Mouse (Mus musculus): ENCODE data around the gene L3mbtl4.
A peak's percentile ranks its signal among the peaks of the same experiment; 100 is the strongest.
"Not testable (repeated sequence)": the region's sequence is repeated elsewhere in the genome, so short reads cannot be mapped to it uniquely, and the experiment has no call there.

L3mbtl4 gene

GRCm38 (mm10) chr17:68405993-68406392 lies 132.4 kb downstream of the L3mbtl4 start:
- no peak for DNase-seq

GRCm38 (mm10) chr17:68407121-68407520 lies 133.5 kb downstream of the L3mbtl4 start:
- DNase-seq = not testable (repeated sequence)

DNA sequence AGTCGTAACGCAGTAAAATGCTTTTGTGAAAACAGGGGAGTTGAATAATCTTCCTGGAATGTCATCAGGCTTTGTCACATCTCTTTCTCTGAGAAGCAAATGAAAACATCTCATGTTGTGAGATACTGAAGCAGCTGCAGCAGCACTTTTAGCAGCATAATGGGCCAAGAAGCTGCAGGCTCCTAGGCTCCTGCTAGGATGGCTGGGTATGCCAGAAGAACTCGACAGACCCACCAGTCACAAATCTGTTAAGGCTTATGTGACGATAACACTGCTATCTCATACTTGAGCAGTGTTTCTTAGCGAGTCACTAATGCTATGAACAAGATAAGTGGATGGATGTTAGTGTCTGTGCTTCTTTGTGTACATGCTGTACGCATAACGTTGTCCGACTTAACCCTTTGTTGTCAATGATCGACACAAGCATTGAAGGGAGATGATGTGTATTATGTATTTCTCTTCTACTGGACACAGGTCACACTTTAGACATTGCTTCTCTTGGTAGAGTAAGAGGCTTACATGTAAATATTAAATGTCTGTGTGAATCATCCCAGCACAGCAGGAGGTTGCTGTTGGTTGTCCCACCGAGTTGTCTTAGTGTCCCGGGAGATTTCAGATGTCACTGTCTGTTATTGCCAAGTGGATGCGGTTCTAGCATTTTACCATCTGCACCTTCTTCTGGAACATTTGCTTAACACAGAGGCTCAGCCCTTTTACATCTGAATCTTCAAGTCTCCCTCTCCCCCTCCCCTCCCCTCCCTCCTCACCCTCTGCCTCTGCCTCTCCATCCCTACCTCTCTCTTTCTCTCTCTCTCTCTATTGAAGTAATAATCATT lies 149.3 kb downstream of the L3mbtl4 start:
- no peak for DNase-seq

DNA sequence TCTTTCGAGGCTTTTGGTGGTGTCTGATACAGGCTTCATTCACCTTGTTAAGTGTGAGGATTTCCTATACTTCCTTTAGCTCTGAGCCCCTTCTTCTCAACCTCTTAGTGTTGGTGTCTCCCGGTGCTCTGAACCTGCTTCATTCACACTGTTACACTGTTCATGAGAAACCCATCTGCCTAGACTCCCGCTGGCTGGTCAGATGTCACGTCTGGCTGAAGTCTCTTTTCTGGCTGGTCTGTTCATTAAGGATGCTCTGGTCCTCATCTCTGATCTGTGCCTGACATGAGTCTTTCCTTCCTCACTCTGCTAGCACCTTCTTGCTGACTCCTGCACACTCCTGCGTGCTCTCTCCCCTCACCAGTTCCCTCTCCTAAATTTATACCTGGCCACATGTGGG lies 160.0 kb downstream of the L3mbtl4 start:
- no peak for DNase-seq

- no peak for DNase-seq
Observed at GRCm38 (mm10) chr17:68450921-68451320, 177.3 kb downstream of the L3mbtl4 start.

GRCm38 (mm10) chr17:68461471-68461870 lies 187.9 kb downstream of the L3mbtl4 start:
- no peak for DNase-seq

GRCm38 (mm10) chr17:68467311-68467710 lies 193.7 kb downstream of the L3mbtl4 start:
- DNase-seq = no peak

GRCm38 (mm10) chr17:68490065-68490691 lies 216.6 kb downstream of the L3mbtl4 start:
- DNase-seq = no peak

GRCm38 (mm10) chr17:68492231-68492630 lies 218.6 kb downstream of the L3mbtl4 start:
- DNase-seq = no peak

DNA sequence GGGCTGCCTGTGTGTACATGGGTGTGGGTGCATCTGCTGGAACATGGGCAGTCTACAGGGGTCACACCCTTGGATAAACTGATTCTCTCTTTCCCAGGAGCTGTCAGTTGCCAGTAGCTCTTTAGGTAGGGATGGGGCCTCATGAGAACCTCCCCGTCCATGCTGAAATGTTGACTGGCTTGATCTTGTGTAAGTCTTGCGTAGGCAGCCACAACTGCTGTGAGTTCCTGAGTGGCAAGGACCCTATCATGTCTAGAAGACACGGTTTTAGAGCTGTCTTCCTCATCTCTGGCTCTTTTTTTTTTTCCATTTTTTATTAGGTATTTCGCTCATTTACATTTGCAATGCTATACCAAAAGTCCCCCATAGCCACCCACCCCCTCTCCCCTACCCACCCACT lies 229.4 kb downstream of the L3mbtl4 start:
- not testable (repeated sequence) for DNase-seq

GRCm38 (mm10) chr17:68559698-68560097 lies 286.1 kb downstream of the L3mbtl4 start:
- DNase-seq = no peak

DNA sequence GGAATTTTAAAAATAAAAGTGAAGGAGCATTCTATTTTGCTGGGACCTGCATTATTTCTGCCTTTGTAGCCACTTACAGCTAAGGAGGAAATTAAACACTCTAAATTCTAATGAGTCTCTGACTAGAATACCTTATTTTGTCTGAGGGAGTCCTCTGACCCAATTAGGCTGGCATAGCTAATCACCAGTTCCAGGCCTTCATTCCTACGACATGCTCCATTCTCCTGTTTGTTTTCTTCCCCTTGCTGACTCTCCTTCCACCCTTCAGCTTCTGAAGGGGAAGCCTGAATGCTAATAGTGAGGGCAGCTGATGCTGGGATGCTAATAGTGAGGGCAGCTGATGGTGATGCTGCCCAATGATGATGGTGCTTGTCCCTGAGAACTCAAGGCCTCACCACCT lies 286.7 kb downstream of the L3mbtl4 start:
- no peak for DNase-seq

- DNase-seq = no peak
Observed at GRCm38 (mm10) chr17:68571806-68572205, 298.2 kb downstream of the L3mbtl4 start.

GRCm38 (mm10) chr17:68585195-68585594 lies 311.6 kb downstream of the L3mbtl4 start:
- DNase-seq = peak; percentile 8

DNA sequence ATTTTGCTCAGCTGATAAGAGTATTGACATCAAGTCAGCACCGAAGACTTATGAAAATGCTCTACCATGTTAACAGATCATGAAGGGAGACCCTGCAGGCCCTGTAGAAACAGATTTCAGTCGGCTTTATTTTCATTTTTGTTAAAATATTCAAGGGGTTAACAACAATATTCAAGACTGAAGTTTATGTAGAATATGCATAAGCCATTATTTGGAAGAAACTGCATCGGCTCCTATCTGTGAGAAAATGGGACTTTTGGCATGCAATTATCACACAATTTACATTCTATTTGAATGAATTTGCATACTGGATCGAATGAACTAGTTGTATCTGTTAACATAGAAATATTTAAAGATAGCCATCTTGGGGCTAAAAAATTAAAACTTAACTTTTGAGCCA lies 318.0 kb downstream of the L3mbtl4 start:
- DNase-seq = no peak

- DNase-seq = no peak
Observed at GRCm38 (mm10) chr17:68602744-68603143, 329.1 kb downstream of the L3mbtl4 start.

DNA sequence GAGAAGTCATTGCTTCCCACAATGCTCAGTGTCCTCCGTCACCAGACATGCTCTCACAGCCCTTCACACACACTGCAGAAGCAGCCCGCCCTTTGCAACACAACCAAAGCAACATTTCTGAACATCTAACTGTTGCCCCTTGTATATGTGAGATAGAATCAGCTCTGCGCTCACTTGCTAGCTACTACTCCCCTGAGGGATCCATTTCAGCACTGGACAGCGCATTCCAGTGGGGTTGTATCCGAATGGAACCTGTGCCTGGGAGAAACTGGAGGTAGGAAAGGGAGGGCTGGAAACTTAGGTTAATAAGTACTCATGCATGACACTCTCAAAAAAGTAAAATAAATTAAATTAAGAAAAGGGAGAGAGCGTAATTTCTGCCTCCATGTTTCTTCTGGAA lies 334.1 kb downstream of the L3mbtl4 start:
- DNase-seq = no peak

DNA sequence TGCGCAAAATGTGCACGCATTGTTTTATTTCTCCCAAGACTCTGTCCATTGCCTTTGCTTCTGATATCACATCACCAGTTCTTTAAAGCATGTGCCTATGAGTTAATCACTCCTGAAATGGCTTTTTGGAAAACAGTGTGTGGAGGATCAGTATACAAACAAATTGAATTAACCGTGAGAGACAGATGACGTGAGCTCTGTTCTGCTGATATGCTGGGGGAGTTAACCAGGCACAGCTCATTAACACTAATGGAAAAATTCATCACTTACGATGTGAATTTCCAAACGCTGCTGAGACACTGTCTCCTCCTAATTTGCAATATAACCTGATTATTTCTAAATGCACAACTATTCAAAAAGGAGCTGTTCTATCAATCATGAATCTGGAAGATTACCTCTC lies 337.6 kb downstream of the L3mbtl4 start:
- no peak for DNase-seq

- no peak for DNase-seq
Observed at GRCm38 (mm10) chr17:68625281-68625680, 351.7 kb downstream of the L3mbtl4 start.

DNA sequence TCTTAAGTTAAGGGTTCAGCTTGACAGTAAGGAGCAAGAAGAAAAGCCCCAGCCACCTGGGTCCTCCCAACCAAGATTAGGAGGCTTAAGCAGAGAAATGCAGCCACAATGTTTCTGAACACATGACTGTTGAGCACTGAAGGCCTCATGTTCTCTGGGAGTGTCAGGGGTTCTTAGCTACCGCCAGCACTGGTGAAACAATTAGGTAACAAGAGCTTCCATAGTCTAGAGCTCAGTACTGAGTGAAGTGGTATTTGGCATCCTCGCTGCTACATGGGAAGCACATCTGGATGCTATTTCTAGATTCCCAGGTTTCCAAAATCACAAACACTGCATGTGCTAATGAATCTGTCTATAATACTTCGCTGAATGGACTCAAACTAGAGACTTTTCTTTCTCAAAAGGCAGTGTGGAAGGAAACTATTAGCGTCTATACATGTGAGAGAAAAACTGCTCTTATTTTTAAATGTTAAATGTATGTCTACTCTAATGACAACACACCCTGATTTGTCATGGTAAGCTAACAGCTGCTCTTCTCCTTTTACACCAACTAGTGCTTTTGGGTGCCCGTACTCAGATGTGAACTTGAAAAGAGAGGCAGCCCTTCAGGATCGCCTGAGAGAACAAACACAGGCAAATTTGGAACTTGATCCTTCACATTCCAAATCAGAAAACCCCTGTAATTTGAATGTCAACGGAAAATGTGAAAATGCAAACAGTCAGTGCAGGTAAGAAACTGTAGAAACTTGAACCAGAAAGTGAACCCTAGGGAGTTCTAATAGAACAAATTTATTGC lies 356.2 kb downstream of the L3mbtl4 start:
- DNase-seq = no peak

DNA sequence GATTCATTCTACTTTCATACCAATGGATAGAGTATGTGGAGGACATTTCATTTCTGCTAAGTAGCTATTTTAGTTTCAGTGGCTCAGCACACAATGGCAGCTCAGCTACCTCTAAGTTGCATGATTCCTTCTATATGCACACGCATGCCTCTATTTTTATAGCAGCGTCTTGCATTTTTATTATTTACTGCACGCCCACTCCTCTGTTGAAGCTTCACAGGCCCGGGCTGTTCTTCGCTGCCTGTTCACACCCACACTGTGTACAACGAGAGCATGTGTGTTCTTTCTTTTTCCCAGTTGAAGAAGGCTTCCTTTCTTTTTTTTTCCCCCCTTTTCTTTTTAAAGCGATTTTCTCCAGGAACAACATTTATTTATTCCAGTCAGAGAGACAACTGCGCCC lies 357.8 kb downstream of the L3mbtl4 start:
- DNase-seq = no peak

DNA sequence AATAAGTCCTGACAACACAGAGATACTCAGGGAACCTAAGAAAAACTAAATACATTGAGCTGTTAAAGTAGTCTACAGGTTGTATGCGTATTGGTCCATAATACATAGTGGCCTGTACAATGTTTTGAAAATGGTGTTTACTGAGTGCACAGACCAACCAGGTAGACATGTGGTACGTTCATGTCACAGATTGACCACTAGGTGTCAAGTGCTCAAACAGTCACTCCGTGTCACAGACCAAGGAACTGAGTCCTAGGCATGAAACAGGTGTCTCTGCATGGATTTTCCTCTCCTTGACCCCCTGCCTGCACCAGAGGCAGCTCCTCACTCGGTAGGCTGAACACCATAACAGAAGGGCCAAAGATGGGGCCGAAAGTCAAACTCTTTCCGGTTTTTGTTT lies 366.6 kb downstream of the L3mbtl4 start:
- DNase-seq = no peak

DNA sequence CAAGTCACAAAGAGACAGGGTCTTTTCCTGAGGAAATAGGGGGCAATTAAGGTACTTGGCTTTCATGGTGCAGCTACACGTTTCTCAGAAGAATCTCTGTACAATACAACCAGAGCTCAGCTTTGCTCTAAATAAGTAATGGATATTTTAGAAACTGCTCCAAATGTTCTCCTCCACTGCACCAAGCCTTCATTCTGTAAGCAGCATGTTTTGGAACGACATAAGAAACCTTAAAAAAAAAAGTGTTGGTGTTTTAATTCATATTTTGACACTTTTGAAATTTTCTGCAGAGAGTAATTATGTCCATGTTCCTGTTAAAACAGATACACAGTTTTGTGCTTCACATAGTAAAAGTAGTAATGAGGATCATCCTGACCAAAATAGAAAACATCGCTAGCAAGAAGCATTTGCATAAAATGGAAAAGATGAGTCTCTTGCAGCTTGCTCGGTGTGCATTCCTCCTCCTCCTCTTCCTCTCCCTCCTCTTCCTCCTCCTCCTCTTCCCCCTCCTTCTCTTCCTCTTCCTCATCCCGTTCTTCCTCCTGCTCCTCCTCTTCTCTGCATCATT lies 369.0 kb downstream of the L3mbtl4 start:
- DNase-seq = no peak

All from kidney, adult 18-20 months (tissue).